Mouse (Mus musculus) midbrain, postnatal 0 days (tissue): ENCODE measurements around the gene Eef2. TPM values are rescaled to one million over a fixed set of nuclear protein-coding genes. Genes with fewer than 3 reads are reported as not detected.

Source experiments
- ATAC-seq: fragments of 200-750 bp; cut with Nextera tagmentation; 2 replicates; pipeline ENCODE4 v1.8.0; 2017; ENCODE audit warnings: moderate number of reproducible peaks, mild to moderate bottlenecking, moderate TSS enrichment, moderate library complexity; ENCODE audit not compliant: low FRiP score
- DNase-seq: peaks from one replicate; pipeline ENCODE4 v3.0.0-alpha.2; 2015; ENCODE audit warnings: low spot score
- H3K27ac ChIP-seq: fragments of 300-500 bp; sonication (generic); 2 replicates; pipeline ENCODE4 v1.5.1; 2014; ENCODE audit warnings: low read depth, mild to moderate bottlenecking, low read length, mixed read lengths
- H3K27me3 ChIP-seq: fragments of 300-500 bp; sonication (generic); 2 replicates; pipeline ENCODE4 v1.6.1; 2014; ENCODE audit warnings: low read length, control low read depth, mixed read lengths; ENCODE audit not compliant: insufficient read depth
- H3K36me3 ChIP-seq: fragments of 300-500 bp; sonication (generic); 2 replicates; pipeline ENCODE4 v1.6.1; 2014; ENCODE audit warnings: low read length, control low read depth, mixed read lengths; ENCODE audit not compliant: insufficient read depth
- H3K4me1 ChIP-seq: fragments of 300-500 bp; sonication (generic); 2 replicates; pipeline ENCODE4 v1.6.1; 2014; ENCODE audit warnings: mild to moderate bottlenecking, control low read depth, antibody characterized with exemption, low read length, mixed read lengths; ENCODE audit not compliant: insufficient read depth
- H3K4me2 ChIP-seq: fragments of 300-500 bp; sonication (generic); 2 replicates; pipeline ENCODE4 v1.6.1; 2014; ENCODE audit warnings: low read depth, mild to moderate bottlenecking, low read length, mixed read lengths; ENCODE audit not compliant: poor library complexity, severe bottlenecking
- H3K4me3 ChIP-seq: fragments of 300-500 bp; sonication (generic); 2 replicates; pipeline ENCODE4 v1.5.1; 2014; ENCODE audit warnings: low read depth, mild to moderate bottlenecking, low read length, moderate library complexity
- H3K9ac ChIP-seq: fragments of 300-500 bp; sonication (generic); replicated peaks from 2 replicates; pipeline ENCODE4 v1.6.1; 2014; ENCODE audit warnings: mild to moderate bottlenecking, low read length, moderate library complexity, mixed read lengths; ENCODE audit not compliant: poor library complexity, severe bottlenecking
- H3K9me3 ChIP-seq: fragments of 300-500 bp; sonication (generic); 2 replicates; pipeline ENCODE4 v1.6.1; 2016; ENCODE audit warnings: low read length, control low read depth
- CTCF ChIP-seq: IDR thresholded peaks from 2 replicates; pipeline ENCODE4 v1.5.1; 2016; ENCODE audit warnings: antibody characterized with exemption, mild to moderate bottlenecking
- WGBS: fragments of 180-500 bp; shearing (Covaris S2); extraction: QIAGEN DNeasy Blood & Tissue Kit; methylation state at CpG from one replicate; pipeline ENCODE4 v1.1.7; 2014; 5-methylcytosine and 5-hydroxymethylcytosine counted together
- polyA plus RNA-seq: library from polyadenylated mRNA; unstranded; fragments of >200 nt; fragmentation: Nextera tagmentation; extraction: Ambion mirVana; gene quantifications from 2 replicates; pipeline ENCODE4 v1.2.1, GENCODE M21; 2015
- total RNA-seq: library from RNA; depleted of rRNA; stranded (reverse); fragments of >200 nt; gene quantifications from 2 replicates; pipeline ENCODE4 v1.2.3, GENCODE M21; 2014

The Eef2 gene
- total and polyA plus RNA-seq, 2 experiments from 2014 or later: 440 to 2,304 TPM

DNA sequence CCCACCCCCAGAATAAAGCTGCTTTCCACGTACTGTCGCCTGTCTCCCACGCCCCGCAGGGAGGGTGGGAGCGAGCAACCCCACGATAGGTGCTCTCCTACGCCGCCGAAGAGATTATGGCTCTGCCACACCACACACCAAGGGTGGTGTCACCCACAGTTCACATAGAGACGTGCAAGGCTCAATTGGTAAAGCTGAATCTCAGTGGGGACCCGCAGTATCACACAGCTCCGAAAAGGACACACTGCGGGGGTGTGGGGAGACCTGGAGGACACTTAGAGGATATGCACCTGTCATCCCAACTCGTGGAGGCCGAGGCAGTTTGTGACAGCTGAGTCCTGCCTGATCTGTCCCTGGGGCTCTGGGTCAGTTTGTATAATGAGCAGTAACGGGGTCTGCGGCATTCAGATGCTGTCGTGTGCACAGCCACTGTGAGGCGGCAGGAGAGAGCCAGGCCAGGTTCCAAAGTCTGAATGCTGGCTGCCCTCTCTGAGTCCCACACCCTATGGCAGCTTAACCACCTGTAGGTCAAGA lies 16.6 kb downstream of the Eef2 start:
- WGBS: 2% methylated on average over 19 of the region's 19 CpGs
- peaks cover 4% of the 10 kb centered on the region for H3K4me1 ChIP-seq
- H3K9ac ChIP-seq: peak overlapping the region; percentile 45
- TF ChIP-seq CTCF: no peak; the same call in 1 of the 2 replicates
- H3K36me3 ChIP-seq: peaks cover 11% of the 10 kb centered on the region
- DNase-seq (peak; percentile 54), ATAC-seq (peak; percentile 57)
- peak overlapping the region; percentile 46 for H3K4me3 ChIP-seq
- H3K4me2 ChIP-seq: peak overlapping the region; percentile 57
- peaks cover 17% of the 10 kb centered on the region for H3K27me3 ChIP-seq
- H3K27ac ChIP-seq: peak overlapping the region; percentile 92
- H3K9me3 ChIP-seq: no peaks in the 10 kb centered on the region

DNA sequence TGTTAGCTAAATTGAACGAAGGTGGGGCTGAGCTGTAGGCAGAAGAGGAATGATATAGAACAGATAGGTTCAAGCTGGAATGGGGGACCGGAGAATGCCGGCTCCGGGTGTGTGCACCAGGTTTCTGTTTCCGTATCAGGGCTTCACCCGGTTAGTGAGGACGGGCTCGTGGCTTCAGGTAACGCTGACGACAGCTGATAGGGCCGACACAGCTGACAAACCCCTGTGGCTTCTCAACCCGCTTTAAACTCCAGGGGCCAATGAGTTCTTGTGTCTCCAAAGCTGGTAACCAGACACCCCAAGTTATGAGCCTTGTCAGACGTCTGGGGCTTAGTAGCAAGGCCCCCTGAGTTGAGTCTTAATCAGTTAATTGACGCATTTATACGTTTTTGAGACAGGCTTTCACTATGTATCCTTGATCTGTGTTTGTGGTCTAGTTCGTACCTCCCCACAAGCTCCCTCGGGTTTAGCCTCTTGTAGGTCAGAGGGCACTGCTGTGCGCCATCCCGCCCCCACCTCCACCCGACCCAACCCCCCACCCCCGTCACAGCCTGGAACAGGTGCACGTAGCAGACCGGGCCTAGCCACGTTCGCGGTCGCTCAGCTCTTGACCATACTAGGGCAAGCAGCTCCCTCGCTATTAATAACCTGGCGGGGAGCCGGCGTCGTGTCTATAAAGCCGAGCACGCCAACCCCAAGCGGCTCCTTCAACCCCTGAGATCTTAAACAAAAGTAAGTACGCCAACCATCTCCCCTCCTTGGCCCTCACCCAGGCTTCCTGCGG lies 17.8 kb downstream of the Eef2 start:
- 0 out of 2 replicates have a peak overlapping the region, but pooled peaks have one; percentile 18 for H3K4me2 ChIP-seq
- ATAC-seq (no peak), DNase-seq (no peak)
- WGBS: 15% methylated on average over 37 of the region's 37 CpGs
- peaks cover 11% of the 10 kb centered on the region for H3K36me3 ChIP-seq
- H3K4me1 ChIP-seq: peaks cover 4% of the 10 kb centered on the region
- no peak overlapping the region for H3K27ac ChIP-seq
- no peak for TF ChIP-seq CTCF
- H3K9ac ChIP-seq: no peak overlapping the region; the same call in 1 of the 2 replicates
- no peak overlapping the region for H3K4me3 ChIP-seq
- H3K9me3 ChIP-seq: no peaks in the 10 kb centered on the region
- peaks cover 17% of the 10 kb centered on the region for H3K27me3 ChIP-seq

DNA sequence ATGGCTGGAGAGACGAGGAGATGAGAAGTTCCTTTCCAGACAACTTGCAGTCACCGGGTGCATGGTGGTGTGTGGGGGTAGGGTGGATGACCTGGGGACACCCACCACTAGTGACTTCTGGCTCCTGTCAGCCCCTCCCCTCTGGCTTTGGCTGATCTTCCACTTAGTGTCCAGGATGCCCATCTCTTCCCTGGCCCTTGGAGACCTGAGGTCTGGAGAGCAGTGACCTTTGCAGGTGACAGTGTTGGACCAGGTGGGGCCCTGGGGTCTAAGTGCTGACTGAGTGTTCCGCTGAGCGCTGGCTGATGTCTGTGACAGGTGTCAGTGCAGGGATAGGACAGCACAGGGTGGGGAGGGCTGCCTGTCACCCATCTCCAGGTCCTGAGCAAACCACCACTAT lies 18.9 kb downstream of the Eef2 start:
- Histone ChIP-seq H3K9ac (no peak overlapping the region), H3K27me3 (peaks cover 17% of the 10 kb centered on the region), H3K4me3 (no peak overlapping the region), H3K4me2 (no peak overlapping the region), H3K36me3 (peaks cover 9% of the 10 kb centered on the region), H3K9me3 (no peaks in the 10 kb centered on the region), H3K27ac (no peak overlapping the region), H3K4me1 (peaks cover 4% of the 10 kb centered on the region)
- no peak for ATAC-seq
- DNase-seq: no peak
- no peak for TF ChIP-seq CTCF
- WGBS: 69% methylated on average over 4 of the region's 4 CpGs

DNA sequence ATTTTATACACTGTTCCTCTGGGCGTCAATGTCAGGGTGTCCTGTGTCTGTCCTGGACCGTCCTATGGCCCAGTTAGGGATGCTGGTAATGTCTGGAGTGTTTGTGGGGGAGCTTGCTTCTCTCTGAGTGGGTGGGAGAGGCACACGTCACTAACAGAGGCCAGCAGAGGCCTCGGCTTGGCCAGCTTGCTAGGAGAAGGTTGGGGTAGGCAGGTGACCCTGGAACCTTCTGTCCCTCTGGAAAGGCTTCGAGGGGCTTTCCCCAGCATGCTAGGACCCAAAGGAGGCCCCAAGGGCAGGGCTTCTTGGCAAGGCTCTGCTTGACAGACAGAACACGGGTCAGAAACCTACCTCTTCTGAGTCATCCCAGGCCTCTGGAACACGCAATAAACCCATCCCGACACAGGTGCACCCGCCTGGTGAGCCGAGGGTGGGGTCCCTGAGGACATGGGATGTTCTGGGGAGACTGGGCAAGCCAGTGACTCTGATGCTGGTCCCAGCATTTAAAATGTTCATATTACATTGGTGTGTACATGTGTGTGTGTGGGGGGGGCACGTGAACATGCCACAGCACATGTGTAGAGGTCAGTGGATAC lies 20.1 kb downstream of the Eef2 start:
- no peak overlapping the region for H3K9ac ChIP-seq
- no peak overlapping the region for H3K4me3 ChIP-seq
- H3K9me3 ChIP-seq: no peaks in the 10 kb centered on the region
- no peak for TF ChIP-seq CTCF
- no peaks in the 10 kb centered on the region for H3K36me3 ChIP-seq
- peaks cover 17% of the 10 kb centered on the region for H3K27me3 ChIP-seq
- ATAC-seq (no peak), DNase-seq (no peak)
- H3K4me2 ChIP-seq: no peak overlapping the region
- peaks cover 4% of the 10 kb centered on the region for H3K4me1 ChIP-seq
- H3K27ac ChIP-seq: no peak overlapping the region
- 63% methylated on average over 11 of the region's 11 CpGs for WGBS

DNA sequence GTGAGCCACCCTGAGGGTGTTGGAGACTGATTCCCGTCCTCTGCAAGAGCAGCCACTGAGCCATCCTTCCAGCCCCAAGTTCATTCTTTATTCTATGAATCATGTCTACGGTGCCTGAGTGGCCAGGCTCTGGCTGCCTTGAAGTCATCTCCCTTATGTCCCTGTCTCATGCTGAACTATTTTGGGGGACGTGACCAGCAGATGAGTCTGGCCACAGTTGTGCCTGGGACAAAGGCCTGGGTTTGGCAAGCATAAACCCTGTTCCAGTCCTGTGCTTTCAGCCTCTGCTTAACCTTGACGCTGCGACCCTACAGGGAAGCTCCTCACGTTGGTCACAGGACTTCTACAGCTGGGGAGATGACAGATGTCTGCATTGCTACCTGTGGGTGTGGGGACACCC lies 20.9 kb downstream of the Eef2 start:
- WGBS: 58% methylated on average over 6 of the region's 6 CpGs
- Histone ChIP-seq H3K36me3 (no peaks in the 10 kb centered on the region), H3K9me3 (no peaks in the 10 kb centered on the region), H3K27ac (no peak overlapping the region), H3K4me2 (no peak overlapping the region), H3K4me1 (no peaks in the 10 kb centered on the region), H3K27me3 (peaks cover 17% of the 10 kb centered on the region), H3K4me3 (no peak overlapping the region), H3K9ac (no peak overlapping the region)
- no peak for TF ChIP-seq CTCF
- ATAC-seq: no peak
- DNase-seq: no peak

DNA sequence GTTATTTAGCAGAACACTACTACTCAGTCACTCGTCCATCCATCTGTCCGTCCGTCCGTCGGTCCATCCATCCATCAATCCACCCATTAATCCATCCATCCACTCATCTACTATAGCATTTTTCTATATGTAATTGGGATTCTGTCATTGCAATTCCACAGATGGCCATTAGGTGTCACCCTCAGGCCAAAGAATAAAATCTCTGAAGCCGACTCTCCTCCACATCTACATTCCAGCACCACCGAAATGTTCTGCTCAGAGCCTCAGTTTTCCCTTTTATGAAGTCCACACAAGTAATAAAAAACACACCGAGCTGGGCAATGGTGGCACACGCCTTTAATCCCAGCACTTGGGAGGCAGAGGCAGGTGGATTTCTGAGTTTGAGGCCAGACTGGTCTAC lies 21.8 kb downstream of the Eef2 start:
- no peak overlapping the region for H3K4me2 ChIP-seq

More for the DNA sequence above, 21.8 kb downstream of the Eef2 start:
- H3K9me3 ChIP-seq: no peaks in the 10 kb centered on the region
- no peaks in the 10 kb centered on the region for H3K4me1 ChIP-seq
- H3K4me3 ChIP-seq: no peak overlapping the region
- no peaks in the 10 kb centered on the region for H3K36me3 ChIP-seq
- WGBS: under 1% methylated on average over 9 of the region's 9 CpGs
- no peak overlapping the region for H3K9ac ChIP-seq
- ATAC-seq (no peak), DNase-seq (peak; percentile 75)
- peak; percentile 89 for TF ChIP-seq CTCF
- H3K27ac ChIP-seq: no peak overlapping the region
- peaks cover 17% of the 10 kb centered on the region for H3K27me3 ChIP-seq
